Mouse (Mus musculus): ENCODE measurements around the gene Map3k15. TPM values are rescaled to one million over a fixed set of nuclear protein-coding genes. Genes with fewer than 3 reads are reported as not detected.

Map3k15 gene
- polyA plus RNA-seq (2021; fragmentation: Nextera tagmentation): 0.03 TPM in 1 of 2 replicates, not detected in the other
- long read RNA-seq, experiment 1: 0 reads
- long read RNA-seq, experiment 2, partial matches to known transcripts: 0 of 1 reads
- long read RNA-seq, experiment 2, other reads (novel, unspliced or antisense): 1 of 1 reads

GRCm38 (mm10) chrX:159988002-159988960, at the start of gene Map3k15:
Gene Map3k15 (plus strand): TSS chrX:159988433.

GRCm38 (mm10) chrX:160137861-160138717, 149.9 kb downstream of the Map3k15 start, which contains the start of gene Pdha1:
Gene Pdha1 (minus strand): TSS chrX:160138413.

Other genes starting within 250 kb of the Map3k15 start
- 176 and 211 TPM in 2 replicates for gene Pdha1, start 150.0 kb downstream of the Map3k15 start, polyA plus RNA-seq (2021; fragmentation: Nextera tagmentation)